Mouse (Mus musculus): ENCODE results near the gene Spata16.

DNA sequence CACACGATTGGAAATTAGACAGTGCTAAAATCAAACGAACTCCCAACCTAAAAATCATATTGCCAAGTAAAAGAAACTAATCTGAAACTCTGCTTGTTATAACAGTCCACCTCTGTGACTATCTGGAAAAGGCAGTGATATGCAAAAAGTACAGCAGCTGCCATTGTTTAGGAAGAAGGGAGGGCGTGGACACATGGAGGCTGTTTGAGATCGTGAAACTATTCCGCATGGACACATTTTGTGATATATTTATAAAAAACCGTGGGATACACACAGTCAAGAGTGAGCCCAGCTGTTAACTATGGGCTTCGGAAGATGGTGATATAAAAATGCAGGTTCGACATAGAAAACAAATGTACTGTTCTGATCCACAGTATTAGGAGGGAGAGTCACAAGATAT is 176.9 kb downstream of the Spata16 start:
- TF ChIP-seq CTCF (IDR thresholded peaks at IDR 0.05; ENCODE audit: low read depth, low read length), result no peak
- TF ChIP-seq POLR2A (IDR thresholded peaks at IDR 0.05; ENCODE audit: borderline replicate concordance, low read depth, low read length), result no peak
